Mouse (Mus musculus) G1E-ER4 (cell line): ENCODE data around the gene 1700001C02Rik. TPM values are rescaled to one million over a fixed set of nuclear protein-coding genes. Genes with fewer than 3 reads are reported as not detected.

ENCODE experiments used
- GATA1 ChIP-seq: IDR thresholded peaks from one replicate; pipeline ENCODE4 v1.8.0; 2012; ENCODE audit warnings: low read length, inconsistent platforms
- polyA plus RNA-seq: library from polyadenylated mRNA; stranded (reverse); fragments of >175 nt; gene quantifications from 2 replicates; pipeline ENCODE4 v1.2.3, GENCODE M21; 2012

Gene 1700001C02Rik
- polyA plus RNA-seq, 1 experiment, result not detected

DNA sequence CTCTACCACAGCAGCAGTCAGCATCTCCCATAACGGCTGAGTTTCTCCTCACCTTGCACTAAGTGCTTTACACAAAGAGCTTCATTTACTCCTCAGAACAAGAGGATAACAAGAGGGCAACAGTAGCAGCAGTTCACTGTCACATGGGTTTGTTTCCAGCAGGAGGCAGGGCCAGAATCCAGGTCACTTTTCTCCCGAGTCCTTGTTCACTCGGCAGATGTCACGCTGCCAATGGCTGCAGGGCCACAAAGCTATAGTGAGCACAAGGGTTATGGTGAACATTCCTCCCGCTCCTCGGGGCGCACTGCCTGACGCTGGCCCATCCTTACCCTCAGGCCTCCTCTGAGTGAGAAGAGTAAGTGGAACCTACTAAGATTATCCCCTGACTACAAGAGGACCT is 17.7 kb downstream of the 1700001C02Rik start:
- no peak for TF ChIP-seq GATA1

DNA sequence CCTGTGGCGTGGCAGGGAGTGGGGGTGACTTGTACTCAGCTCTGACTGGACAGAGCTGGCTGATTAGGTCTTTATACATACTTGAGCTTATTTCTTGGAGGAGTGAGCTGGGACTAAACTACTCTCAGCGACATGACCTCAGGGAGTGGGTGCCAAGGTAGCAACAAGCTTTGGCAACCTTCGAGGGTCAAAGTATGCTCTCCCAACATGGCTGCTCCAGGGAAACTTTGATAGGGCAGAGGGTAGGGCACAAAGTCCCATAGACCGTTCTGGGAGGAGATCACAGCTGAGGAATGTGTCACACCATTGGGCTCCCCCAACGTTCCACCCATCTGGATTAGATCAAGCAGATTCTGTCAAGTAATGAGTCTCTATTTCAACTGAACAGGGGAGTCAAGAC is 18.7 kb downstream of the 1700001C02Rik start:
- no peak for TF ChIP-seq GATA1

DNA sequence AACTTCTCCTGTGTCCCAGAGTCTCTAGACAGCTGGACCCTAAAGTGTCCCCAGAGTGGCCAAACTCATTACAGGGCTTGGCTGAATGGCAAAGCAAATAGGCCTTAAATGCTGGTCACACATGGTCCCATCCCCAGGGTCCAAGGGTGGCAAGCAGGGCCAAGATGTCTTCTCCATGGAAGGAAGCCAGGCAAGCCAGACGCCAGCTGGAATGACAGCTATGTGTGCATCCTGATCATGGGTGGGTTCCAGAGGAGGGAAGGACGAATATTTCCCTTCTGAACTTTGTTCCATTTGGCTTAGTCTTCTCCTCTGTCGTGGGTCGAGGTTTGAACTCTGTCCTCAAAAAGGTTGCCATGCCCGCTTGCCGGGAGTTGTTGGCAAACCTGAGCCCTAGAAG is 19.3 kb downstream of the 1700001C02Rik start:
- no peak for TF ChIP-seq GATA1

DNA sequence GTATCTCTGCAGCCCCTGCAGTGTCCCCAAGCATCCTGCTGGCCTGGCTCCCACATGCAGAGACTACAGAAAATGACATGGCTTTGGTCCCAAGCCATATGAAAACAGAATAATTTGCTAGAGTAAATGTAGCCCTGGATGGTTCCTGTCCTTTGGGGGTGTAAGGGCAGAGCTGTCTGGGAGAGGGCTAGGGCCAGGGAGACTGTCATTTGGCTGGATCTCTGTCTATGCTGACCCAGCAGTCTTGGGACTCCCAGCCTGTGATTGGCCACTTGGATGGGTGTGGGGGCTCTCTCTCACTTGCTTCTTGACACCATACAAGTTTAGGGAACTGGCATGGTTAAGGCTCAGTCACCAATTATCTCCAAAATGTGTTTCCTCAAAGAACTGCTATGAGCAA is 24.4 kb downstream of the 1700001C02Rik start:
- TF ChIP-seq GATA1, result no peak

DNA sequence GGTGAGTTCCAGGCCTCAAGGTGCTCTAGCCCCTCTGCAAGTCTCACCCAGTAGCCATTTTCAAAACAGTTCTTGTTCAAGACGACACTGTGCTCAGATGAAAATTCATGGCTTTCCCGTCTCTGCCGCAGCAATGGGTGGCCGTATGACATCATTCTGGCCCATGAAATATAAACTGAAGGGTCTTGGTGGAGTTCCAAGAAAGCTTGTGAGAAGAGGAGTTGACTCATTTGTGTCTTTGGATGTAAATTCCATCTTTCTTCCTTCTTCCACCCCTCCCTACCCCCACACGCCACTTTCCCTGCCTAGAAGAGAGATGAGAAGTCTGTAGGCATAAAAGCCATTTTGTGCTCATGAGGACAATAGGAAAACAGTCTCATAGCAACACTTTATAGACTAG is 25.0 kb downstream of the 1700001C02Rik start:
- TF ChIP-seq GATA1, result no peak

DNA sequence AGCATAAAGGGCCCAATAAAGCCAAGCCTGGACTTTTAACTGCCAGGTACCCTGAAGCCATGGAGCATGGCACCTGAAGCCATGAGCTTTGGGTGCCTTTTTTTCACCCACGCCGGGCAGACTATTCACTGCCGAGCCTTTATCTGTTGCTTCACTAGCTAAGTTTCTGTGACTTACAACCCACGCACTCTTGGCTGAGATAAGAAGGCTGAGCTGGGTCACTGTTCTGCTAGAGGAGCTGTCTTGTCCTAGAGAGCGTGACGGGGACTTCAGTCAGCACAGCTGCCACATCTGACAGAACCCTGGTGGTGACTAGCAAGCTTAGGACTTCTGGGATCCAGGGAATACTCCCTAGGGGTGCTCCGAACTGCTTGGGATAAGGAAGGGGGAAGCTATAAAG is 27.9 kb downstream of the 1700001C02Rik start:
- TF ChIP-seq GATA1, result no peak

DNA sequence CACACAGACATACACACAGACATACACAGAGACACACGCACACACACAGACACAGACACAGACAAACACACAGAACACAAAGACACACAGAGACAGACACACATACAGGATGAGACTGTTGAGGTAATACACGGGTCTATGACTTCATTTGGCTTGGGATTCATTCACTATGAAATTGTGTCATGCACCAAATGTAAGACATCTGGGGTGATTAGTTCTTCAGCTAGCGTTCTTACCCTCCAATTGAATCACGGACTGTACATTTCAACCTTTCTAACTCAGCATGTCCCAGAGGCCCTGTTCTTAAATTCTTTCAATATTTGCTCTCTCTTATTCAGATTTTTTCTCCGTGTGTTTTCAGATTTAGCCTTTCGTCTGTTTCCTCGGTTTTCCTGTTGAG is 28.8 kb downstream of the 1700001C02Rik start:
- TF ChIP-seq GATA1, result no peak

DNA sequence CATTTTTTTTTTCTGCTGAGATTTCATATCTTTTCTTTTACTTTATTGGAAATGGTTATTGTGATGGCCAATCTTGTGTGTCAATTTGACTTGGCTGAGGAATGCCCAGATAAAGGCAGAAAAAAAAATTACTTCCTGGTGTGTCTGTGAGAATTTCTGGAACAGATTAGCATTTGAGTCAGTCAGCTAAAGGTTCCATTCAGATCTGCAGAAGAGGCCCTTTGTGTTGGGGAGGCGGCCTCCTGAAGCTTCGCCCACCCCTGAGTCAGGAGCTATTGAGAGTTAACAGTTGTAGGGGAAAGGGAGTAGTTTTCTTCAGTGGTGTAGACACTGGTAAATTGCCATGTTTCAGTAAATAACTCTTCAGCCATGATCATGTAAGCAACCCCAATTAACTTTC is 29.4 kb downstream of the 1700001C02Rik start:
- TF ChIP-seq GATA1, result no peak

DNA sequence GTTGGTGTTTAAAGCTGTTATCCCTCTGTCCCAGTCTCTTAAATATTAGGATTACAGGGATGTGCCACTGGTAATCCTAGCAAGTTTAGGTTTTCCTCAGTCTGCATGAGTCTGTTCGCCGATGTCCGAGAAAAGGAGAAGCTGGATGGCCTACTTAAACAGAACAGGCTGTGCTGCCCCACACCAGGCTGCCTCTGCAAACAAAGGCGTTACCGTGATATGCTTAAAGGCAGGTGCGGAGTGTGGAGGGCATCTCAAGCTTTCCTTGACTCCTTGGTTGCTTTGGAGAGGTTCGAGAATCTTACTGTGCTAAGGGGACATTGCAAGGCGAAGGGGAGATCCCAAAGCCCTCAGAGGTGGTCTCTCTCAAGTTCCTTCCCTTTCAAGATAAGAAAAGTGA is 31.0 kb downstream of the 1700001C02Rik start:
- TF ChIP-seq GATA1, result no peak

DNA sequence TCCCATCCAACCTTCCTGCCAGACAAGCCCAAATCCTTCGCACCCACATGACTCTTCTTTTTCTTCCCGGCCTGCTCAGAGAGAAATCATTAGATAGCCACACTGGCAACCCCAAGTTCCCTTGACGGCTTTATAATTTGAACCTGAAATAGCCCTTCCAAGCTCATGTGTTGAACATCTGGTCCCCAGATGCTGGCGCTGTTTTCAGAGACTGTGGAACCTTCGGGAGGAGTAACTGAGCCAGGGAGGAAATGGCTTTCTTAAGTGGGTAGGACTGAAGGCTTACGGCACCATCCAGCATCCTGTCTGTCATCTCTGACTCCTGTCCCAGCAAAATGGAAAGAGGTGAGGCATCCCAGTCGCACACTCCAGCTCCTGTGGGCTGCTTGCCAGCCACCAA is 31.5 kb downstream of the 1700001C02Rik start:
- TF ChIP-seq GATA1, result no peak

DNA sequence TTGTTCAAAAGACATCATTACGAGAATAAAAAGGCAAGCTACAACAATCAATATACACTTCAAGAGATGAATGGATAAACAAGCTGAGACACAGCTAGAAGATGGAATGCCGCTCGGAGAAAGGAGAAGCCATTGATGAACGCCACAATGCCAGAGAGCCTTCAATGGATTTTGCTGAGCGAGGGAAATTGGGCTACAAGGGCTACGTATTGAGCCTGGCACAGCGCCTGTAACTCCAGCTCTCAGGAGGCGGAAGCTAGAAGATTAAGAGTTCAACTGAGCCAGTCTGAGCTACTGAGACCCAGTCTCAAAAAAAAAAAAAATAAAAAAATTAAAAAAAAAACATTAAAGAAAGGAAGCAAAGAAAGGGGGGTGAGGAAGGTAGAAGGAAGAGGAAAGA is 47.3 kb downstream of the 1700001C02Rik start:
- TF ChIP-seq GATA1, result no peak

DNA sequence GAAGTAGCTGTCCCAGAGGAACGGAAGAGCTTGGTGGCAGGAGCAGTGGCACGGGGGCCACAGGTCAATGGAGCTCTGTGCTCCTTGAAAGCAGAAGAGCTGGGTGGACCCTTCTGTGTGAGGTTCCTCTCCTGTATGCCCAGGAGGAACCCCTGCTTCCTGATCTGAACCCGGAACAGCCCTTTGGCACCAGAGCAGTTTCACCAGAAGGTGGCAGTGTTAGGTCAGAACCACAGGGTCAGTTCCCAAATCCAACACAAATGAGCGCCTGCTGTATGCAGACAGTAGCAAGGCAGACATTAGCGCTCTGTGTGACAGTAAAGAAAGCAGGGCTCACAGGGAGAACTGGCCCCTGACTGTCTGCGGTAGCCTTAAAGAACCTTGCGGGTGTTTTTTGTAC is 50.5 kb downstream of the 1700001C02Rik start:
- TF ChIP-seq GATA1, result no peak

DNA sequence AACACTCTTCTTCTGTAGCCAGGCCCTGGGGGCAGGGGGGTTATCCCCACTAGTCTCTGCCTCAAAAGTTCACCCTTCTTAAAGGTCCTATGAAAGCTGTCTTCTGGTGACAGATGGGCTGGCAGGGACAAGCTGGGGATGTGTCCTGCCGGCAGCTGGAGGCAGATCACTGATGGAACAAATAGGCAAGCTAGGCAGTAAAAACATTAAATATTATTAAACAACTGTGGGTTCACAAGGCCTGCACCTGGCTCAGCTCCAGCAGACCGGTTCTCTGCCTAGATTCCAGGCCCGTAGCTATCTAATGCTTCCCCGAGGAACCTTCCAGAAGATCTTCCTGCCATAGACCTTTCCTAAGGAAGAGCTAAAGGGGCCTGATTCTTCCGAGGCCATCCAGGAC is 52.3 kb downstream of the 1700001C02Rik start:
- no peak for TF ChIP-seq GATA1

DNA sequence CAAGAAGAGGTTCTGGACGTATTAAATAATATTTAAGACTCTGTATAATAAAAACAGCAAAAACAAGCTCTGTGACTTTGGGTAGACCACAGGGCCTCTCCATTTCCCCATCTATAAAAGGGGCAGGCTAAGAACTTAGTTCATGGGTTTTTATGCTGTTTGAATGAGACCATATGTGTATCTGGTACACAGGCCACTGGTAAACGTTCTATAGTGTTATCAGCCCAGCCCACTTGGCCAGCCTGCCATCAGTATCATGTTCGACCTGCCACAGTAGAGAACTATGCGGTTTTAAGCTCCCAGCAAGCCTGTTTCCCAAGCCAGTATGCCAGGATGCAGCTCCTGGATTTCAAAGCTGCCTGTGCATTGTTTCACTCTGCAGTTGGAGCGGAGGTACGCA is 52.7 kb downstream of the 1700001C02Rik start:
- no peak for TF ChIP-seq GATA1

DNA sequence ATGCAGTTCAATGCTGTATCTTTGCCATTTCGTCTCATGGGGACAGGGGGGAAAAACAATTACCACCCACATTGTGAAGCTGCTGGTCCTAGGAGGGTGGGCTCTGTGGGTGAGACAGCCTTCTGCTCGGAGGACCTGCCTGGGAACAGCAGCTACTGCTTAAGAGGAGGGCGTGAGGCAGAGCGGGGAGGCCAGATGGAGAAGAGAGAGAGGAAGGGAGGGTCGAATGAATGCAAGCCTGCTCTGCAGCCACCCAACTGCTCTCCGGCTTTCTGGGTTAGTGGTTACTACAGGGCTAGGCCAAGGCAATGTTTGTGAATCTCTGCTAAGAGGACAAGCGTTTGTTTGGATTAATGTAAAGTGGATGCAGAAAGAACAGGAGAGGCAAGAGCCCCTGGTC is 53.6 kb downstream of the 1700001C02Rik start:
- TF ChIP-seq GATA1, result no peak

DNA sequence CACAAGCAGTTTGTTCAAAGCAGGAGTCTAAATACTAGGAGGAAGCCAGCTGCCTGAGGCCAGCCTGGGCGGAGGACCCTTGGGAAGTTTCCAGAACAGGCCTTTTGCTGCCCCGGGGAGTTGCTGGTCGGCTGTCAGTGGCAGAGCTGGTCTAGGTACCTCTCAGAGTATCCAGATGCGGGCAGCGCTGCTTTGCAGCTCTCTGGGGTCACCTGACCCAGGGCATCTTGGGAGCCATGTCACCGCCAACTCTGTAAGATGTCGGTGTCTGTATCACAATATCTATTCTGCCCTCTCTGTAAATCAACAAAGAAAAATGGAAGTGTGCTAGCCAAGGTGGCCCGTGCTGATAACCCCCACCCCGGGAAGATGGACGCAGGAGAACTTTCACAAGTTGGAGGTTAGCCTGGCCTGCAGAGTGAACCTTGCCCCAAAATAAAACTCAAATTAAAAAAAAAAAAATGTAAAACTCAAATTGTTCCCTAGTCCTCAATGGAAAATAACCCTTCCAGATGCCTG is 54.4 kb downstream of the 1700001C02Rik start:
- no peak for TF ChIP-seq GATA1

DNA sequence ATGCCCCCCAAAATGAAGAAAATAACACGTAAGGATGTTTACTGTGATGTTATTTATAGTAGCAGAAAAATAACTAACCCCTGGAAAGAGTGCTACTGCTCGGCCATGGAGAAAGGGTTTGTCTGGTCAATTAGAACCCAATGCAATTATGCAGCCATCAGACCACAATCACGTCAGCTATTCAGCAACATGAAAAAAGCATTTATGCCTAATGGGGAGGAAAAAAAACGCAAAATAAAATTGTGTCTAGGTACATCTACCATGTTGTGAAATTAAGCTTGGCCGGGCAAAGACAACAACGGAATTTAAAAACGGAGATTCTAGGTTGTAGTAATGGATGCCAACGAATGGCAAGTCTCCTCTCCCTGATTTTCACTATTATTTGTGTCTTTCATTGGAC is 56.6 kb downstream of the 1700001C02Rik start:
- TF ChIP-seq GATA1, result no peak

DNA sequence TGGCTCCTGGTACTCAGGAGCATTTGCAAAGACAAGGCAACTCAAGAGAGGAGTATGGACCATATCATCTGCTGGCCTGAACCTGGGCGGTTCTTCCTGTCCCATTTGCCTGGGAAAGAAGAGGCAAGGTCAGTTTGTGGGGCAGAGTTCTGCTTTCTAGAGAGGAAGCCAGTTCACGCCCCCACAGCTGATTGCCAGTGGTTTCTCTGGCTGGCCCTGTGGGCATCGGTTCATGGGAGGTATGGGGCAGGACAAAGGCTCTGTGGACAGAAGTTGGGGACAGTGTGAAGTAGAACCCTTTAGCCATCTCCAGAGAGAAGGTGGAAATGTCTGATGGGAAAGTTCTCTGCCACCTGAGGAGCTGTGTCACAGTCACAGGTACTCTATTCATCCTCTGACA is 57.3 kb downstream of the 1700001C02Rik start:
- TF ChIP-seq GATA1, result no peak
